Mouse (Mus musculus) kidney, postnatal 25 days (tissue): Measurements from ENCODE around the gene Gm15217.

Experiments used
- DNase-seq, 2 experiments: peaks; one replicate each; pipeline ENCODE4 v3.0.0; 2021; ENCODE audit warnings: mixed read lengths in 2 of 2

The Gm15217 gene

GRCm38 (mm10) chr14:46398091-46398695 lies 19.0 kb downstream of the Gm15217 start:
- peak; percentile 33 to 70 for DNase-seq

GRCm38 (mm10) chr14:46399925-46400324 lies 20.7 kb downstream of the Gm15217 start:
- DNase-seq, result peak in 1 of 2 experiments; percentile 32

GRCm38 (mm10) chr14:46408319-46408718 lies 29.1 kb downstream of the Gm15217 start:
- DNase-seq, result no peak

GRCm38 (mm10) chr14:46409016-46409415 lies 29.8 kb downstream of the Gm15217 start:
- no peak for DNase-seq

GRCm38 (mm10) chr14:46410557-46411120 lies 31.4 kb downstream of the Gm15217 start:
- no peak for DNase-seq

GRCm38 (mm10) chr14:46412497-46413000 lies 33.3 kb downstream of the Gm15217 start:
- DNase-seq, result no peak

- peak; percentile 21 to 45 for DNase-seq
Observed at GRCm38 (mm10) chr14:46418371-46419097, 39.3 kb downstream of the Gm15217 start.

- peak; percentile 50 to 65 for DNase-seq
Observed at GRCm38 (mm10) chr14:46419269-46419668, 40.1 kb downstream of the Gm15217 start.

GRCm38 (mm10) chr14:46421823-46422222 lies 42.6 kb downstream of the Gm15217 start:
- DNase-seq, result no peak

- no peak for DNase-seq
Observed at GRCm38 (mm10) chr14:46427251-46427650, 48.0 kb downstream of the Gm15217 start.

GRCm38 (mm10) chr14:46430231-46430630 lies 51.0 kb downstream of the Gm15217 start:
- no peak for DNase-seq
